9 mouse cellular contexts compared by ENCODE assay signal in the genomic region with DNA sequence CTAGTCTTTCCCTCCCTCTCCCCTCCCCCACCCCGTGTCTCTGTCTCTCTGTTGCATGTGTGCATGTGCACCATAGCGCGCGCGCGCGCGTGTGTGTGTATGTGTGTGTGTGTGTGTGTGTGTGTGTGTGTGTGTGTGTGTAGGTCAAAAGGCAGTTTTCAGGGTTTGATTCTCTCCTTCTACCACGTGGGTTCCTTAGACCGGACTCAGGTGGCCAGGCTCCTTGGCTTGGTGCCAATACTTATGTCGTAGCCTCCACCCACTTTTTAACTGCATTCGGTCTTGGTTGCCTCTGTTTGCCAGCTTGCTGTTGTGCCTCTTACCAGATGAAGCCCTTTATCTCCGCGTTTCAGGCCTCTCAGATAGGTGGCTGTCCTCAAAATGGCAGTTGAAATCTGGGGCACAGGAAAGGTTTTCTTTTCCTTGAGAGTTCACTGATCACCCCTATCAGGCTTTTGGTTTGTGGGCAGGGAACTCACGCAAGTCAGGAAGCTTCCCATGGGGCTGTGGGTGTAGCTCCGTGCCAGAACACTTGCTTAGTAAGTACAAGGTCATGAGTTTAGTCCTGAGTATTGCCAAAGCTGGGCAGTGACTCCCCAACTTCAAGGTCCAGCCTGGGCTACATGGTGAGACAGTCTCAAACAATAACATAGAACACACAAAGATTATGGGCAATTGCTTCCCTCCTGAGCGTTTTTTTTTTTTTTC. TPM values are rescaled to one million over a fixed set of nuclear protein-coding genes. Genes with fewer than 3 reads are reported as not detected.
DNase-seq lines count a peak whose midpoint lies in the region; ATAC-seq and TF ChIP-seq lines count a peak whose summit lies in the region.
"Had no signal": no experiment of that assay in that cellular context is flagged by ENCODE, and none has a peak within 500 bp of the region (broad histone marks: within the 10 kb centered on the region; RNA-seq: fewer than 3 reads in every experiment).

No protein-coding gene starts in this region.

- 29% methylated on average over 17 of the region's 17 CpGs for WGBS in heart, embryonic 12.5 days
- 35% methylated on average over 17 of the region's 17 CpGs for WGBS in hindbrain, postnatal 0 days
- 23% methylated on average over 17 of the region's 17 CpGs for WGBS in liver, embryonic 13.5 days (ENCODE audit: insufficient replicate concordance)

- H3K27ac ChIP-seq in heart, embryonic 12.5 days (ENCODE audit: poor library complexity, severe bottlenecking), result no peak overlapping the region
- H3K27ac ChIP-seq in hindbrain, postnatal 0 days, result no peak overlapping the region
- peak overlapping the region; percentile 68 for H3K27ac ChIP-seq in liver, embryonic 13.5 days

- no peak for DNase-seq in heart, postnatal 4 days
- DNase-seq in G1E (ENCODE audit: low spot score), result peak; percentile 16
- DNase-seq in hindbrain, postnatal 0 days (ENCODE audit: low spot score), result peak; percentile 13
- peak; percentile 6 for DNase-seq in liver, embryonic 13.5 days
- no peak for DNase-seq in layer of hippocampus, adult 9-11 months
- DNase-seq in right cerebral cortex, postnatal 10 days (ENCODE audit: low spot score in 2 of 2), result no peak
- DNase-seq in frontal cortex, postnatal 36 days (ENCODE audit: low spot score in 2 of 2), result no peak

- H3K27me3 ChIP-seq in heart, embryonic 12.5 days (replicated peaks), result peaks cover 81% of the 10 kb centered on the region
- H3K27me3 ChIP-seq in G1E (ENCODE audit: insufficient read depth, low read length), result peaks cover 25% of the 10 kb centered on the region
- H3K27me3 ChIP-seq in hindbrain, postnatal 0 days (ENCODE audit: insufficient read depth, low read length), result peaks cover 47% of the 10 kb centered on the region
- peaks cover 78% of the 10 kb centered on the region for H3K27me3 ChIP-seq in liver, embryonic 13.5 days

- H3K9ac ChIP-seq in heart, embryonic 12.5 days, result no peak overlapping the region
- H3K9ac ChIP-seq in hindbrain, postnatal 0 days (replicated peaks; ENCODE audit: low read length), result no peak overlapping the region
- H3K9ac ChIP-seq in liver, embryonic 13.5 days, result no peak overlapping the region

- no peak for TF ChIP-seq CTCF in G1E (IDR thresholded peaks at IDR 0.05; ENCODE audit: low read depth, low read length)
- TF ChIP-seq CTCF in hindbrain, postnatal 0 days (IDR thresholded peaks at IDR 0.05; ENCODE audit: low read depth), result no peak

- peaks cover 26% of the 10 kb centered on the region for H3K4me1 ChIP-seq in heart, embryonic 12.5 days (replicated peaks)
- peaks cover 15% of the 10 kb centered on the region for H3K4me1 ChIP-seq in G1E (ENCODE audit: insufficient read depth, low read depth, low read length)
- no peaks in the 10 kb centered on the region; the same call in 1 of the 2 replicates for H3K4me1 ChIP-seq in hindbrain, postnatal 0 days (ENCODE audit: insufficient read depth, low read length)
- peaks cover 11% of the 10 kb centered on the region for H3K4me1 ChIP-seq in liver, embryonic 13.5 days (replicated peaks)

- 0 out of 2 replicates have a peak overlapping the region, but pooled peaks have one; percentile 16 for H3K4me2 ChIP-seq in heart, embryonic 12.5 days
- H3K4me2 ChIP-seq in hindbrain, postnatal 0 days (ENCODE audit: low read depth, low read length), result no peak overlapping the region
- H3K4me2 ChIP-seq in liver, embryonic 13.5 days, result peak overlapping the region; percentile 48

- H3K4me3 ChIP-seq in heart, embryonic 12.5 days, result no peak overlapping the region
- H3K4me3 ChIP-seq in G1E (ENCODE audit: low read depth, low read length), result no peak overlapping the region
- H3K4me3 ChIP-seq in hindbrain, postnatal 0 days (ENCODE audit: low read length), result no peak overlapping the region
- H3K4me3 ChIP-seq in liver, embryonic 13.5 days (replicated peaks), result no peak overlapping the region

- ATAC-seq in heart, embryonic 12.5 days (ENCODE audit: insufficient number of reproducible peaks, low FRiP score), result no peak
- no peak for ATAC-seq in G1E (ENCODE audit: extremely low read depth, insufficient number of reproducible peaks, low FRiP score, poor library complexity, severe bottlenecking)
- ATAC-seq in hindbrain, postnatal 0 days, result no peak
- peak; percentile 43 for ATAC-seq in liver, embryonic 13.5 days (ENCODE audit: low read depth)

- H3K9me3 ChIP-seq in heart, embryonic 12.5 days (replicated peaks), result no peaks in the 10 kb centered on the region
- H3K9me3 ChIP-seq in G1E (replicated peaks), result no peaks in the 10 kb centered on the region
- H3K9me3 ChIP-seq in hindbrain, postnatal 0 days (ENCODE audit: low read length), result no peaks in the 10 kb centered on the region
- H3K9me3 ChIP-seq in liver, embryonic 13.5 days (replicated peaks), result no peaks in the 10 kb centered on the region

- no peaks in the 10 kb centered on the region for H3K36me3 ChIP-seq in heart, embryonic 12.5 days
- H3K36me3 ChIP-seq in G1E (replicated peaks), result no peaks in the 10 kb centered on the region
- no peaks in the 10 kb centered on the region for H3K36me3 ChIP-seq in hindbrain, postnatal 0 days (ENCODE audit: insufficient read depth, low read length)
- no peaks in the 10 kb centered on the region for H3K36me3 ChIP-seq in liver, embryonic 13.5 days

RNA-seq across cellular contexts. Expression of a gene that starts 1.7 kb away (rescaled TPM):
- 0.92 and 0.96 TPM in 2 replicates for polyA plus RNA-seq in heart, embryonic 12.5 days (2016; fragmentation: Nextera tagmentation; extraction: Ambion mirVana)
- total RNA-seq in heart, postnatal 4 days (2021), result 1 to 10 TPM in 1 of 2 experiments, under 1 TPM in 1; 0.86 to 1.8 TPM
- total RNA-seq in G1E (2014; fragmentation: Nextera tagmentation) (0.44 and 1.4 TPM in 2 replicates), G1E (2017) (0.17 TPM in 1 of 2 replicates, not detected in the other)
- polyA plus RNA-seq in G1E (2012), result not detected in 2 replicates
- total RNA-seq in hindbrain, postnatal 0 days (2014; rRNA removed), result 2.0 and 4.1 TPM in 2 replicates
- 3.0 and 4.1 TPM in 2 replicates for polyA plus RNA-seq in hindbrain, postnatal 0 days (2015; fragmentation: Nextera tagmentation; extraction: Ambion mirVana)
- 3.6 and 6.1 TPM in 2 replicates for polyA plus RNA-seq in liver, embryonic 13.5 days (2015; fragmentation: Nextera tagmentation; extraction: Ambion mirVana)
- polyA plus RNA-seq: neural tube, embryonic 14.5 days had no signal

RNA-seq across cellular contexts. Expression of a gene that starts 13.7 kb away (rescaled TPM):
- polyA plus RNA-seq in heart, embryonic 12.5 days (2016; fragmentation: Nextera tagmentation; extraction: Ambion mirVana), result 2.1 and 2.2 TPM in 2 replicates
- total RNA-seq in heart, postnatal 4 days (2021), result 1 to 10 TPM in 1 of 2 experiments, under 1 TPM in 1; 0.92 to 1.1 TPM
- total RNA-seq in G1E (2014; fragmentation: Nextera tagmentation) (1.2 and 2.8 TPM in 2 replicates), G1E (2017) (1.5 and 1.7 TPM in 2 replicates)
- polyA plus RNA-seq in G1E (2012), result 0.04 and 0.08 TPM in 2 replicates
- total RNA-seq in hindbrain, postnatal 0 days (2014; rRNA removed), result 0.50 and 1.8 TPM in 2 replicates
- polyA plus RNA-seq in hindbrain, postnatal 0 days (2015; fragmentation: Nextera tagmentation; extraction: Ambion mirVana), result 1.2 and 1.6 TPM in 2 replicates
- polyA plus RNA-seq in liver, embryonic 13.5 days (2015; fragmentation: Nextera tagmentation; extraction: Ambion mirVana), result 0.83 TPM in 2 replicates

RNA-seq across cellular contexts. Expression of a gene that starts 31.9 kb away (rescaled TPM):
- polyA plus RNA-seq in heart, embryonic 12.5 days (2016; fragmentation: Nextera tagmentation; extraction: Ambion mirVana), result not detected in 2 replicates
- total RNA-seq in heart, postnatal 4 days (2021), result under 1 TPM; 0.81 to 0.88 TPM
- not detected in 2 replicates for total RNA-seq in G1E (2014; fragmentation: Nextera tagmentation)
- total RNA-seq in G1E (2017), result 0.06 and 0.16 TPM in 2 replicates
- polyA plus RNA-seq in G1E (2012), result not detected in 2 replicates
- total RNA-seq in hindbrain, postnatal 0 days (2014; rRNA removed), result not detected in 2 replicates
- 0.16 and 0.20 TPM in 2 replicates for polyA plus RNA-seq in hindbrain, postnatal 0 days (2015; fragmentation: Nextera tagmentation; extraction: Ambion mirVana)
- not detected in 2 replicates for polyA plus RNA-seq in liver, embryonic 13.5 days (2015; fragmentation: Nextera tagmentation; extraction: Ambion mirVana)

RNA-seq across cellular contexts. Expression of a gene that starts 37.7 kb away (rescaled TPM):
- 0.42 and 0.51 TPM in 2 replicates for polyA plus RNA-seq in heart, embryonic 12.5 days (2016; fragmentation: Nextera tagmentation; extraction: Ambion mirVana)
- under 1 TPM in 1 of 2 experiments, not detected in 1; 0.32 TPM for total RNA-seq in heart, postnatal 4 days (2021)
- total RNA-seq in G1E (2014; fragmentation: Nextera tagmentation) (not detected in 2 replicates), G1E (2017) (not detected in 2 replicates)
- not detected in 2 replicates for polyA plus RNA-seq in G1E (2012)
- not detected in 2 replicates for total RNA-seq in hindbrain, postnatal 0 days (2014; rRNA removed)
- 0.40 and 0.71 TPM in 2 replicates for polyA plus RNA-seq in hindbrain, postnatal 0 days (2015; fragmentation: Nextera tagmentation; extraction: Ambion mirVana)
- 0.16 TPM in 2 replicates for polyA plus RNA-seq in liver, embryonic 13.5 days (2015; fragmentation: Nextera tagmentation; extraction: Ambion mirVana)
- polyA plus RNA-seq: neural tube, embryonic 14.5 days had no signal

RNA-seq across cellular contexts. Expression of a gene that starts 59.7 kb away (rescaled TPM):
- polyA plus RNA-seq in heart, embryonic 12.5 days (2016; fragmentation: Nextera tagmentation; extraction: Ambion mirVana), result not detected in 2 replicates
- total RNA-seq in heart, postnatal 4 days (2021), result under 1 TPM in 1 of 2 experiments, not detected in 1; 0.36 TPM
- total RNA-seq in G1E (2014; fragmentation: Nextera tagmentation), result not detected in 2 replicates
- not detected in 2 replicates for total RNA-seq in G1E (2017)
- polyA plus RNA-seq in G1E (2012), result not detected in 2 replicates
- not detected in 2 replicates for total RNA-seq in hindbrain, postnatal 0 days (2014; rRNA removed)
- polyA plus RNA-seq in hindbrain, postnatal 0 days (2015; fragmentation: Nextera tagmentation; extraction: Ambion mirVana), result 0.09 TPM in 1 of 2 replicates, not detected in the other
- polyA plus RNA-seq in liver, embryonic 13.5 days (2015; fragmentation: Nextera tagmentation; extraction: Ambion mirVana), result not detected in 2 replicates
- polyA plus RNA-seq: neural tube, embryonic 14.5 days had no signal

Comparison
In these comparisons a context has a peak if more than half of its experiments do, and no peak if none do; other contexts are left out.
1. DNase-seq: peak in G1E (single experiment), hindbrain, postnatal 0 days (single experiment) and liver, embryonic 13.5 days (single experiment); none in heart, postnatal 4 days (single experiment), layer of hippocampus, adult 9-11 months (single experiment), right cerebral cortex, postnatal 10 days (0 of 2) and frontal cortex, postnatal 36 days (0 of 2).